Mouse (Mus musculus) gastrocnemius, postnatal 36 days (tissue): Measurements from ENCODE around the gene B4galt1. TPM values are rescaled to one million over a fixed set of nuclear protein-coding genes. Genes with fewer than 3 reads are reported as not detected.
A peak's percentile ranks its signal among the peaks of the same experiment; 100 is the strongest.

ENCODE experiments used
- DNase-seq, 2 experiments: peaks; one replicate each; pipeline ENCODE4 v3.0.0; 2022
- intact Hi-C: fragments of 180-260 bp; cut with DNase I; formaldehyde crosslinking; loops from one replicate; pipeline ENCODE4 v1.15.1; 2025
- long read RNA-seq, 2 experiments: library from polyadenylated mRNA; stranded (forward); transcript quantifications; one replicate each; pipeline ENCODE4 v2.0.0; 2021
- total RNA-seq, 2 experiments: library from RNA; stranded (reverse); gene quantifications; 2 replicates each; pipeline ENCODE4 v1.2.3; 2021

B4galt1 gene
- 10 to 100 TPM; 28.1 to 29.9 TPM for total RNA-seq
- long read RNA-seq, experiment 1, transcript B4galt1-201 (6 exons, 3,983 nt), result major isoform, 6 of 19 reads
- long read RNA-seq, experiment 1, partial matches to known transcripts, result 1 of 19 reads
- long read RNA-seq, experiment 1, other reads (novel, unspliced or antisense), result 12 of 19 reads
- long read RNA-seq, experiment 2, transcript B4galt1-201 (6 exons, 3,983 nt), result major isoform, 9 of 28 reads
- long read RNA-seq, experiment 2, partial matches to known transcripts, result 2 of 28 reads
- long read RNA-seq, experiment 2, other reads (novel, unspliced or antisense), result 17 of 28 reads

GRCm38 (mm10) chr4:40853565-40854386, at the start of gene B4galt1:
Gene B4galt1, minus strand, starts transcription at chr4:40854005.
- intact Hi-C loops, result loop anchor here (5.0 kb wide), 2 partner anchors 46 to 76 kb away; no protein-coding TSS in a partner anchor
- DNase-seq, result peak; percentile 98 to 100

- intact Hi-C loops, result loop anchor here (5.0 kb wide), 1 partner anchor 43 kb away; no protein-coding TSS in a partner anchor
- DNase-seq, result no peak
These were observed 46.8 kb upstream of the B4galt1 start for GRCm38 (mm10) chr4:40900612-40901011.

GRCm38 (mm10) chr4:40900071-40900470, 46.3 kb upstream of the B4galt1 start:
- DNase-seq, result no peak
- intact Hi-C loops, result loop anchor here (5.0 kb wide), 1 partner anchor 43 kb away; no protein-coding TSS in a partner anchor

GRCm38 (mm10) chr4:40899264-40899663, 45.5 kb upstream of the B4galt1 start:
- peak in 1 of 2 experiments; percentile 42 for DNase-seq
- intact Hi-C loops, result no loop called here

GRCm38 (mm10) chr4:40898476-40899044, 44.8 kb upstream of the B4galt1 start:
- intact Hi-C loops, result no loop called here
- no peak for DNase-seq

GRCm38 (mm10) chr4:40895646-40896045, 41.8 kb upstream of the B4galt1 start:
- no peak for DNase-seq
- intact Hi-C loops, result no loop called here

- DNase-seq, result no peak
- intact Hi-C loops, result no loop called here
These were observed 41.3 kb upstream of the B4galt1 start for GRCm38 (mm10) chr4:40895118-40895517.

- intact Hi-C loops, result no loop called here
- no peak for DNase-seq
These were observed 37.4 kb upstream of the B4galt1 start for GRCm38 (mm10) chr4:40891206-40891605.

GRCm38 (mm10) chr4:40889983-40890382, 36.2 kb upstream of the B4galt1 start:
- intact Hi-C loops, result no loop called here
- no peak for DNase-seq

GRCm38 (mm10) chr4:40889252-40889651, 35.4 kb upstream of the B4galt1 start:
- intact Hi-C loops, result no loop called here
- DNase-seq, result no peak

GRCm38 (mm10) chr4:40888839-40889238, 35.0 kb upstream of the B4galt1 start:
- intact Hi-C loops, result no loop called here
- no peak for DNase-seq

- DNase-seq, result no peak
- intact Hi-C loops, result no loop called here
These were observed 32.1 kb upstream of the B4galt1 start for GRCm38 (mm10) chr4:40885883-40886282.

- intact Hi-C loops, result no loop called here
- peak in 1 of 2 experiments; percentile 34 for DNase-seq
These were observed 31.3 kb upstream of the B4galt1 start for GRCm38 (mm10) chr4:40885166-40885525.

GRCm38 (mm10) chr4:40884282-40885165, 30.7 kb upstream of the B4galt1 start:
- intact Hi-C loops, result no loop called here
- DNase-seq, result no peak

GRCm38 (mm10) chr4:40883200-40883599, 29.4 kb upstream of the B4galt1 start:
- intact Hi-C loops, result no loop called here

GRCm38 (mm10) chr4:40877528-40877927, 23.7 kb upstream of the B4galt1 start:
- intact Hi-C loops, result no loop called here
- DNase-seq, result no peak

More at GRCm38 (mm10) chr4:40883200-40883599, 29.4 kb upstream of the B4galt1 start:
- DNase-seq, result no peak

GRCm38 (mm10) chr4:40876814-40877371, 23.1 kb upstream of the B4galt1 start:
- intact Hi-C loops, result no loop called here
- DNase-seq, result peak; percentile 60 to 63

GRCm38 (mm10) chr4:40875842-40876241, 22.0 kb upstream of the B4galt1 start:
- no peak for DNase-seq
- intact Hi-C loops, result no loop called here

GRCm38 (mm10) chr4:40874794-40875552, 21.2 kb upstream of the B4galt1 start:
- intact Hi-C loops, result no loop called here
- no peak for DNase-seq
